Mouse (Mus musculus) mouse embryonic stem cell (cell line): ENCODE data around the gene Ptges.

Source experiments
- in situ Hi-C, 2 experiments: fragments of 300-500 bp; cut with MboI; formaldehyde crosslinking; loops; 1 replicate in 1 of 2; 3 replicates in 1 of 2; pipeline ENCODE4 v1.14.3; 2019 to 2020; ENCODE audit warnings: low sequenced_read_pairs in 2 of 2, low pct_unique_long_range_greater_than_20kb in 1 of 2, mixed read lengths in 1 of 2; ENCODE audit not compliant: unreplicated experiment in 1 of 2

The Ptges gene

DNA sequence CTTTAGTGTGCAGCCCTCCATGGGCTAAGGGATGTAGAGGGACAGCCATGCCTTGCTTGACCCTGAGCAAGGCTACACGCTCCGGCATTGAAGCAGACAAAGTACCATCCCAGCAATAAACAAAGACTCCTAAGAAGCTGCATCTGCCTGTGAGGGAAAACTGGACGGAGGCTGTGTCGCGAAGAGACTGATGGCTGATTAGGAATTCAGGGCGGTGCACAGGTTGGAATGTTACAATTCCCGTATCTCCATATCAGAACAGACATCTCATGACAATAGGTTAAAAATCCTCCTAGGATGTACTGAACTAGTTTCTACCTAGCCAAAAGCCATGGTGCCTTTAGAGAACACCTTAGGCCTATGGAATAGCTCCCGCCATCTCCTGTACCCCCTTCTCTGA, 23.8 kb downstream of the Ptges start:
- in situ Hi-C loops, result no loop called here

DNA sequence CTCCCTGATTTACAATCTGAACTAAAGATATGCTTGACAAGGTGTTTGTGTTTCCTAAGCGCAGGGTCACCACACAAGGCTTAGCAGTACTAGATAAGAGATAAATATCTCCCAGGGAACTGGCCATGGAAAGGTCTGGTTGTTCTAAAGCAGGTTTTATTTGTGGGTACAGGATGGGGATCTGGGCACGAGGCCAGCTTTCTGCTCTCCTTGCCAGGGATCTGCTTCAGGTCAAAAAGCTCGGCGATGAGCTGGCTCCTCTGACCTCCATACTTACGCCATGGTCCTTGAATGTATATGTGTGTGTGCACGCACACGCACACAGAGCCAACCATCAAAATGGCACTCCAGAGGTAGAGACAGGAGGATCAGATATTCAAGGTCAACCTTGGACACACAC, 24.7 kb downstream of the Ptges start:
- in situ Hi-C loops, result no loop called here

DNA sequence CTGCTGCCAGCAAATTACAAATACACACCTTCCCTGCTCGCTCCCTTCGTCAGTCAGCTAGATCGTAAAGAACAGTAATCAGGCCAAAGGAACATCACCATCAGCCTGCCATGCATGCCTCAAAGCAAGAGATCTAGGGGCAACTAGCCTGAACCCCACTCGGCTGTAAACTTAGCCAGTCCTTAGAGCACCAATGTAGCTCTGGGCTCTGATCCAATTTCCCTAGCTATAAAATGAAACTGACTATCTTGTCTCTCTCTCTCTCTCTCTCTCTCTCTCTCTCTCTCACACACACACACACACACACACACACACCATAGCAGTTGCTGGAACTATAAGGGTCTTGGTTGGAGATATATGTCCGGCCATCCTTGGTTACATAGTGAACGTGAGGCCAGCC, 25.4 kb downstream of the Ptges start:
- in situ Hi-C loops, result no loop called here

DNA sequence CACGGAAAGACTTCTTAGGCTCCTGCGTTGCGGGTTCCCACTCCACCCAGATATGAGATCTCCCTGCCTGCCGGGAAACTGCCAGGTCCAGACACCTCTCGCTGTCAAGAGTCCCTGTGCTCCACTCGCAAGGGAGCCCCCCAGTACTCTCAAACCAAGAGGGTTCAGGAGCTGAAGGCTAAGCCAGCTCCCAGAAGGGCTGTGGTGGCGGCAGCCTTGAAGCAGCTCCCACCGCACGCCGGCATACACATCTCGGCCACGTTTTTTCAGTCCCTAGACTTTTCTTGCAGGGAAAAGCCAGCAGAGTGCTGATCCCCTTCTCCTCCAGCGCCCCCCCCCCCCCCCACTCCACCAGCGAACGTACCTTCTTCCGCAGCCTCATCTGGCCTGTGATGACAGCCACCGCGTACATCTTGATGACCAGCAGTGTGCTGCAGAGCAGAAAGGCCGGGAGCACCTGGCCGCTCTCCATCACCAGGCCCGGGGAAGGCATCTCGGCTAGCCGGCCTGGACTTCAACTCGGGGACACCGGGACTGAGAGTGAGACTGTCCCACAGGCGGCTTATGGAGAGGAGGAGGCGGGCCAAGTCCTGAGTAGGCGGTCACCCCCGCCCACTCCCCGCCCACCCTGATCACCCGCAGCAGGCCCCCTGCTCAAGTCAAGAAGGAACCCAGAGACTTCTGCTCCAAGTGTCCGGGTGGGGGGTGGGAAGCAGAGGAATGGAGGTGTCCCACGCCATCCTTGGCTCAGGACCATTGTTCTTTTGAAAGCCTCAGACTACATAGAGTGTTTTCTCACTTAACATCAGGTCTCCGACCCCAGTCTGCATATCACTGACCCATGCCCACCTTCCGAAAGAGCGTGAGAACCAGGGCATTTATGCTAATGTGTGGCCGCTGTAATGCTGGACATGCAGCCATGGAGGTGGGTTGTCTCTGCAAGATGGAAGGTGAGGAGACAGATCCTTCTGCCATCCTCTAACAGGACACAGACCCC, 26.6 kb downstream of the Ptges start:
- in situ Hi-C loops, result no loop called here

DNA sequence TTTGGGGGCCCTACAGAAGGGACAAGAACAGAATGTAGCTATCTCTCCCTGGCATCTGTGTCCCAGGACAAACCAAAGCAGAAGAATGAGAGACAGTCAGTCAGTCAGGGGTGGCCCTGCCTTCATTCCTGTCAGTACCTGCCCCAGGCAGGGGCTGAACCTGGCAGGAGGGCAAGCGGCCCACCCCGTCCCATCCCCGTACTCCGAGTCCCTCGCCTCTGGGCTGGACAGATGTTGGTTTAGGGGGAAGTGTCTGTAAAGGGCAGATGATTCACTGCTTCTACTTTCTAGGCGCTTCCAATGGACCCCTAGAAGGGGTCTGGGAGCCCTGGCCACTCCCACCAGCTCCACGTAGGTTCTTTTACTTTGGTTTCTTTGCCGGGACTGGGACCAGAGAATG, 27.4 kb downstream of the Ptges start:
- in situ Hi-C loops, result no loop called here

DNA sequence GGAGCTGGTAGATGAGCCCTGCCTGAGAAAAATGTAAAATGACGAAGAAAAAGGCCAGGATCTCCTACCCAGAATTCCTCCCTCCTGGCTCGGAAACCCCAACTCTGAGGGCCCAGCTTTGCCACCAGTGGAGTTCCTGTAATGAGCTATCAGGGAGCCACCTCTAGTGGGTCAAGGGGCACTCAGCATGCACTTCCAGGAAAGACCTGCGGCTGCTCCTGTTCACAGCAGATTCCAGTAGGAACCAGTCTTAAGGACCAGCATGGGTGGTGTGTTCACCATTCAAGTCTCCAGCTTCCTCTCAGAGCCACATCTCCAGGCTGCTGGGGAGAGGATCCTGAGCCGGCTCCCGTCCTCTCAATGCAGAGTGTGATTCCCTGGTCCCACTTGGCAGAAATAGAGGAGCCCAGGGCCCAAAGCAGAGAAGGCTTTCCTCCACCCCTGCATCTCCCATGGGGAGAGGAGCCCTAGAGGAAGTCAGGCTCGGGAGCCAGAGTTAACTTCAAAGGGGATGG, 28.0 kb downstream of the Ptges start:
- in situ Hi-C loops, result no loop called here

DNA sequence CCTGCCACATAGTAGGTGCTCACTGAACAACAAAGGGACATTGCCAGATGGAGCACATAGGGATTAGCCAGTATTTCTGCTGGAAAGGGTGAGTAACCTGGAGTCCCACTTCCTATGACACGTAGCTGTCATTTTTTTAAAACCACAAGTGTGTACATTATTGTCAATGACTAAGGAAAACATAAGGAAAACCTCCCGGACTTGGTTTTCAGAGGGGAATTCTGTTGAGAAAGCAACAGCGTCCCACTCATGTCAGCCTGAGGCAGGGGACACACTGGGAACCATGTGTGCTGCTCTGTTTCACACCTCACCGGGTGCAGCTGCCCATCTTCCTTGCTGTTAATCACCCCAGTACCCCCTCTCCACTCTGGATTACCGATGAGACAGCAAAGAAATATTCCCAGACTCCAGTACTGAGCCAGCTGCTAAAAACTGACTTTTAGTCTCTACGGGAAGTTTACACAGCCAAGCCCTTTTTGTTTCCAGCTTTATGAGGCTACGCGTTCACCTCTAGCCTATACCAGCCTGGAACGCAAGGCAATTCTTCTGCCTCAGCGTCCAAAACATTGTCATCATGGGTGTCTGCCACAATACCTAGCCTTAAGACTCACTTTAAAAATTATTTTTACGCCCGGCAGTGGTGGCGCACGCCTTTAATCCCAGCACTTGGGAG, 30.1 kb downstream of the Ptges start:
- in situ Hi-C loops, result no loop called here

DNA sequence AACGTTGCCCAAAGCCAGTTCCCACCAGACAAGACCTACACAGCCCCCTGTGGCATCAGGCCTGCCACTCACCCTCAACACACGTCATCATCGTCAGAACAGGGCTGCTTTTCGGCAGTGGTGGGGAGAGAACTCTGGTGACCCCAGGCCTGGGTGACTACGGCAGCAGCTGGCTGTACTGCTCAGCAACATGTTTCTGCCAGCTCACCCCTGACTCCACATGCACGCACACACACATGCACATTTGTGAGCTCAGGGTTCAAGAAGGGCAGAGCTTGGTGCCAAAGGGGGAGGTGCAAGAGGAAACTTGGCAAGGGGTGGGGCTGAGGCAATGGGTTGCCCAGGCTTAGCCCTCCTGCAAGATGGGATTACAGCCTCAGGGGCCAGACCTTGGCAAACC, 32.4 kb downstream of the Ptges start:
- in situ Hi-C loops, result no loop called here

DNA sequence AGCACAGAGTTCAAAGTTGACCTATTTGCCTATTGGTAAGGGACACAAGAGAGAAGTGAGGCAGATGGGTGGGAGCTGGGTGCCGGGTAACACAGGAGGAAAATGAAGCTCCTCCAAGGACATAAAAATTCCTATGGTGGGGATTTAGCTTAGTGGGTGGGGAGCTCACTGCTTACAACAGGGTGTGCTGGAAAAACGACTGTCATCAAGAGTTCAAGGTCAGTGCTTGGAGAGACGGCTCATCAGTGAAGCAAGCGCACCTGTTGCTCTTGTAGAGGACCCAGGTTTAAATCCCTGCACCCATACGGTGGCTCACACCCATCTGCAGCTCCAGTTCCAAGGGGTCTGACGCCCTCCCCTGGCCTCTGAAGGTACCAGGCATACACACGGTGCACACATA, 35.7 kb downstream of the Ptges start:
- in situ Hi-C loops, result loop anchor here in 1 of 2 experiments (5.0 kb wide), 1 partner anchor 38 kb away; no protein-coding TSS in a partner anchor

DNA sequence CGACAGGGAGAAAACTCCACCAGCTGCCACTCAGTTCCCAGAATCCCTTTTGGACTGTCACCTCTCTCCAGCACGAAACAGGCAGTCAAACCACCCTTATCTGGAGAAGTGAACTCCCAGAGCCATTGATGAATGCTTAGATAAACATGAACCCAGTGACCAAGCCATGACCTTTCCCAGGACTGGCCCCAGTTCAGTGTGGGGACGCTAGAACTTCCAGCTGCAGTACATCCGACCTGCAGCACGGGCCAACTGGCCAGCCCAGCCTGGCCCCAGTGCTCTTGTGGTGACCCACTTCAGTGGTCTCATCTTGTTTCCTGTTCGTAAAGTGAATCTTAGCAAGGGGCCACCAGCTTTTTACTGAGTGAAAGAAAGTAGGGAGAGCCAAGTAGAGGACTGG, 36.3 kb downstream of the Ptges start:
- in situ Hi-C loops, result loop anchor here in 1 of 2 experiments (5.0 kb wide), 1 partner anchor 39 kb away; no protein-coding TSS in a partner anchor

DNA sequence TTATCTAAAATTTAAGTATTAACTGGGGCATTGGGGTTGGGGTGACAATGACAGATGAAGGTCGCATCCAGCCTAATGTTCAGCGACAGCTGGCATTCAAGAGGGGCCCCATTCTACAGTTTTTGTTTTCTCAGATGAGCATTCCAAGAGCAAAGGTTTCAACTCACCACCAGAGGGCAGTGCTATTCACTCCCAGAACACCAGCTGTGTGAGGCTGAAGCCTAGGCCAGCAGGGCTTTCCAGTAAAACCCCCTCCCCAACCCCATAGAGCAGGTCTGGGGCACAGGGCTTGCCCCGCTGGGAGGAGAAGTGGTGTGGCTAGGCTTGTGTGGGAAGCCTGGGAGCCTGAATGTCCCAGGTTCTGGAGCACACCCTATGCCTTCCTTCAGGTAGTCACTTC, 38.7 kb downstream of the Ptges start:
- in situ Hi-C loops, result loop anchor here in 1 of 2 experiments (5.0 kb wide), 1 partner anchor 41 kb away; no protein-coding TSS in a partner anchor

DNA sequence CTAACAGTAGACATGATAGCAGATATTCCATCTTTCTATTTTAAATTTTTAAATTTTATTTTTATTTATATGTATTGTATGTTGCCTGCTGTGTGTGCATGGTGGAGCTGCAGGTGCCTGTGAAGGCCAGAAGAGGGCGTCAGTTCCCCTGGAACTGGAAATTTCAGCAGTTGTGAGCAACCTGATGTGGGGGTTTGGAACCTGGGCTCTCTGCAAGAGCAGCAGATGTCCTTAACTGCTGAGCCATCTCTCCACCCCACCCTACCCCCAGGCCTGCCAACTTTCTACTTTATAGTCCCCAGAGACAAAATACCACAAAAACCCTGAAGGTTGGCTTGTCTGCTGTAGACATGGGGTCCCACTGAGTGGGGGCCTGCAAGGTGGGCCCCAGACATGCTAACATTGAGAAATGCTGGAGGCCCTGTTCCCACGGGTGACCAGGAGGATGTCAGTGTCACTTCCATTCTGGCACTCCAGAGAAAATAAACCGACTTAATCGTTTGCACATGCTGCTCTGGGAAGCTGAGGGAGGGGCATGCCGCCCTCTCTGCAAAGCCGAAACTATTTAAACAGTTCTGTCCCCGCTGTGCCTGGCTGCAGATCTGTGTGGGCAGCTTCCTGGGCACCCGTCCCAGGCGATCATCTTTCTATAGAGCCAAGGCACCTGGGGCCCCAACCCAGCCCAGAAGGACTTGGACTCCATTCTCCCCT, 44.1 kb downstream of the Ptges start:
- in situ Hi-C loops, result loop anchor here in 1 of 2 experiments (5.0 kb wide), 1 partner anchor 47 kb away; no protein-coding TSS in a partner anchor

DNA sequence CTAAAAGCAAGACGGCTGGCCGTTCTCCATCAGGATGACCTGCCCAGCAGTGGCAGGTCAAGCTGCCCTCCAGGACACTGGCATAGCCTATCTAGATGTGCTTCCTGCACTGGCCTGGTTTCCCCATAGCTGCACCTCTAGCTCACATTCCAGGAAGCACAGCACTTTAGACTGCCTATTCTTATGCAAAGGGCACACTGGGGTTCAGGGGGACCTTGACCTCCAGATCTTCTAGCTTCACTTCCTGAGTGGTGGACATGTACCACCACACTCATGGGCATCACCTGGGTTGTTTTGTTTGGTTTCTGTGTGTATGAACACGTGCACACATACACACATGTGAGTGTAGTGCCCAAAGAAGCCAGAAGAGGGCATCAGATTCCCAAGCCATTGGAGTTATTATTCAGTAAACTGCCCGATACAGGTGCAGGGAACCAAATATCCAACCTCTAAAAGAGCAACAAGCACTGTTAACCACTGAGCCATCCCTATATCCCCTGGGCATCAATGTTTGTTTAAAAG, 44.8 kb downstream of the Ptges start:
- in situ Hi-C loops, result loop anchor here in 1 of 2 experiments (5.0 kb wide), 1 partner anchor 47 kb away; no protein-coding TSS in a partner anchor

DNA sequence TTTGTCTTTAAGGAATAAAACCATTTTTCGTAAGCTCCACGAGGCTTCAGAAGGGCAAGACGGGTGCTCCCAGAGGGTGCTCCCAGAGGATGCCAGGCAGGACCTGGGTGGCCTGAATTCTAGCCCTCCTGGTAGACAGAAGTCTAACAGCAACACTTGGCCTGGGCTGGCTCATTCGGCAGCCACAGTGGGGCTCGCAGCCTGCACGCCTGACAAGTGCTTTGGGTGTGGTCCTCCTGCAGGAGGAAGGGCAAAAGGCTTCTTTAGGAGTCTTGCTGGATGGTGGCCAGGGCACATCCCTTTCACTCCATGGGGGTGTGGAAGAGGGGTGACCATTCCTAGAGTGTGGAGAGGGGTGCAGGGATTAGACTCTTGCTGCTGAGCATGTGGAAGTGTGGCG, 48.4 kb downstream of the Ptges start:
- in situ Hi-C loops, result no loop called here

DNA sequence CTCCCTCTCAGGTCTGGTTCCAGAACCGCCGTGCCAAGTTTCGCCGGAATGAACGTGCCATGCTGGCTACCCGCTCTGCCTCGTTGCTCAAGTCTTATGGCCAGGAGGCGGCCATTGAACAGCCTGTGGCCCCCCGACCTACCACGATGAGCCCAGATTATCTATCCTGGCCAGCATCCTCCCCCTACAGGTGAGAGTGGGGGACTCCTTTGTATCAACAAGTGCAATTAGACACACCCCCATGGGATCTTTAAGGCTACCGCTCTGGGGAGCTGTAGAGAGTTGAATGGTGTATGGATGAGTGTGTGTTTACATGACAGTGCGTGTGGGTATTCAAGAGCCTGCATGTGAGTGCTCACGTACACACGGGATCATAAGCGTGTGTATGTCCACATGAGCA, 50.2 kb downstream of the Ptges start:
- in situ Hi-C loops, result no loop called here

DNA sequence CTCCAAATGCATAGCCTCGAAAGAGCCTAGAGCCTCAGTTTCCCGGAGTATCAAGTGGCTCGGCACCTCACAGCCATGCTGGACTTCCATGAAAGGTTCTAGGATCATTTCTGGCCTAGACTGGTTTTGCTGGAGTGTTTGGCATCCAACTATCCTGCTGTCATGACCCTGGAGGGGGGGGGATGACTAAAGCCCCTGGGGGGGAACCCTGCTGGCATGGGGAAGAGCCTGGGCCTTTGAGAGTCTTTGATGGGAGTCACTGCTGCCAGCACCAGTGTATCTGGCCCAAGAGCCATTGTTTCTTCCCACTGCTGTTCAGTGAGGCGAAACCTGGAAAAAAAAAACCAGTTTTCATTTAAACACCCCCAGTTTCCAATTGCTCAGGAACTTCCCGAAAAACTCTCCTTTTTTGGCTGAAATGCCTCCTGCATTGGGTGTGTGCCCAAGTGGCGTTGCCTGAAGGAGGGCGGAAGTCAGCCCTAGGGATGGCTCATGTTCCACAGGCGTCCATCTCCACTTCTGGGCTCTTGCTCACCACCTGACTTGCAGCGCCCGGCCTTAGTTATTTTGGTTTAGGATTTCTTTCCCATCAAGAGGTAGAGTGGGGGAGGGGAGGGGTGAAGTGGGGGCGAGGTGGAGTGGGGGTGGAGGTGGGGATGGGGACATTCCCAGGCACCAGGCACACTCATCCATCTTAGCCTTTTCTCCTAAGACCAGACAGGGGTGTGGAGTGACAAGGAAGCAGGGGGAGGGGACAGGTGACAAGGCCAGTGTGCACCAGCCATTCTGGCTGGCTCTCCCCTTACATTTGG, 53.8 kb downstream of the Ptges start:
- in situ Hi-C loops, result no loop called here

DNA sequence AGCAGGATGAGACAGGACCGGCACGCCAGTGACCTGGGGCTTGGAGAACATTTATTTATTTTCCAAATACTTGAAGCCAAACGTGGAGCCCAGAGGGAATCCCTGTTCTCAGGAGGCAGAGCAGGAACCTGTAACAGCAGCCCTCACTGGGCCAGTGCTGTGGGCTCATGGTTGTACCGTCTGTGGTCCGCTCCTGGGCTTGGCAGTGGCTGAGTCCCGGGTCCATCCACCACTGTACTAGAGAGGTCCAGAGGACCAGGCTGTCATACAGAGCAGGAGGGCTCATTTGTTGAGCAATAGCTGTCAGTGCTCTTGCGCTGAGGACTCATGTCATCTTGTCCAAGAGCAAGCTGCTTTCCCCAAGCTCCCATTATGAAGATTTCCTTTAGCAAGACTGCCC, 54.6 kb downstream of the Ptges start:
- in situ Hi-C loops, result no loop called here

DNA sequence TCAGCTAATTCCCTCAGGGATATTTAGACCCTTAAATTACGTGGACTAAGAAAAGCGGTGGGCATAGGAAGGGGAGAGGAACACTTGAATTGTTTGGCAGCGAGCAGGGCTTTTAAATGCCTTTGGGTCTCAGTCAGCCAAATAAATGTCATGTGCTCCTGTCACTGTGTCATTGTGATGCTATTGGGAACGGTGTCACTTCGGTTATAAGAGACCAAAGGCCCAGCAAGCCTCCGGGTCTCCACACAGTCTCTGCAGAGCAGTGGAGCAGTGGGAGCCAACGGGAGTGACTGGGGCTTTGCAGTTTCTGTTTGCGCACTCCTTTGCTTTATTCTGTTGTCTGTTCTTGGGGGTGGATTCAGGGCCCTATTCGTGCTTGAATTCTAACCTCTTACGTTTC, 55.2 kb downstream of the Ptges start:
- in situ Hi-C loops, result no loop called here
